Mouse (Mus musculus) kidney, adult 18-20 months (tissue): Measurements from ENCODE around the gene Irf2.
A peak's percentile ranks its signal among the peaks of the same experiment; 100 is the strongest.

Experiments used
- DNase-seq: peaks from one replicate; pipeline ENCODE4 v3.0.0; 2021

The Irf2 gene

DNA sequence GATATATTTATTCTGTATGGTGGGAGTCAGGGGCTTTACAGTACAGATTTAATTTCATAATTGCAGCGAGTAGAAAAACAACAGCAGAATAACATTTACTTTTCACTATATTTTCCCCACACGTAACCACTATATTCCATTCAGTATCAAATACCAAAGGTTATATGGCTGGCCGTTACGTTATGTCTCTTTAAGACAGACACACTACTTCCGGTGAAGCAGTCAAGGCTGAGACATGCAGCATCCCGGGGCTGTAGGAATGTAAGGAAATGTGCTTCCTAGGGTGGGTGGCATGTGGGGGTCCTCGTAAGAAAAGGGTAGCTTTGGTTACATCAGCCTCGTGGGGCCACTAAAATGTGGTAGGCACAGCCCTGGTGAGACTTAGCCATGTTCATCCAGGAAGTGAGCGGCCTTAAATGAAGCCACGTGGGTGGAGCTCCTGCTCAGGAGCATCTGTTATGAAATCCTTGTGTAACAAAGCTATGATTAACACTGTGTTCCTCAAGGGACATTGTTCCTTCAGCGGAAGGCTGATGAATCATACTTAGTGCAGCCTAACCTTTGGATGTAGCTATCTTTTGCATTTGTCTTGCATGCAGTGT is 71.6 kb downstream of the Irf2 start:
- DNase-seq, result no peak

DNA sequence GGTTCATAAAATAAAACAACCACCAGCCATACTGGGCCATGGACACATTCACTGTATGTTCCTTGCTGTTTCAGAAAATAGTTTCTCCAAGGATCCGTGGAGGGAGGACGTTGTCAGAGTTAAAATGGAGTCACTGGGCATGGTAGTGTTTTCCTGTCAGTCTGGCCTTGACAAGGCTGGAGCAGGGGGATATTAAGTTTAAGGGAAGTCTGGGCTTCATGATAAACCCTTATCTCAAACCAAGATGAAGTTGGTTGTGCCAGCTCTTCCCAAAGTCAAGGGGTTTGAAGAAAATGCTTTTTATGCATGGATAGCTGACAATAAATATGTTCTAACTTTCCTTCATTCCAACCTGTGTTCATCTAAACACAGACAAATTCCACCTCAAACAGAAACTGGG is 72.4 kb downstream of the Irf2 start:
- no peak for DNase-seq

DNA sequence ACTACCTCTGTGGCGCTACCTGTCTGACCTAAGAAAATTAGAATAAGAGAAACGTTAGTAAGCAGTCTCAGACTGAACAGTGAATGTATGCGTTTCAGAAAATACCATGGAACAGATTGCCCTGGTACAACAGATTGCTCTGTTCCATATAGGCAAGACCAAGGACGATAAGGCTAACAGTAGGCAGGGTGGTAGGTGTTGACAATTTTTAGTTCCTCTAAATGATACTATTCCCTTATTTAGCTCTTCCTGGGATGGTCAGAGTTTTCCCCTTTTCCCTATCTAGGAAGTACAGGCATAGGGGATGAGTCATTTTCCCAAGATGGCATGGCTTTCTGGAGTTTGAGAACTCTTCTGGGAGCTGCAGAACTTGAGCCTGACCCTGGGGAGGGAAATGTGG is 73.4 kb downstream of the Irf2 start:
- DNase-seq, result no peak

- no peak for DNase-seq
Observed at GRCm38 (mm10) chr8:46818106-46818989, 78.8 kb downstream of the Irf2 start.

- DNase-seq, result no peak
Observed at GRCm38 (mm10) chr8:46818990-46819288, 79.4 kb downstream of the Irf2 start.

DNA sequence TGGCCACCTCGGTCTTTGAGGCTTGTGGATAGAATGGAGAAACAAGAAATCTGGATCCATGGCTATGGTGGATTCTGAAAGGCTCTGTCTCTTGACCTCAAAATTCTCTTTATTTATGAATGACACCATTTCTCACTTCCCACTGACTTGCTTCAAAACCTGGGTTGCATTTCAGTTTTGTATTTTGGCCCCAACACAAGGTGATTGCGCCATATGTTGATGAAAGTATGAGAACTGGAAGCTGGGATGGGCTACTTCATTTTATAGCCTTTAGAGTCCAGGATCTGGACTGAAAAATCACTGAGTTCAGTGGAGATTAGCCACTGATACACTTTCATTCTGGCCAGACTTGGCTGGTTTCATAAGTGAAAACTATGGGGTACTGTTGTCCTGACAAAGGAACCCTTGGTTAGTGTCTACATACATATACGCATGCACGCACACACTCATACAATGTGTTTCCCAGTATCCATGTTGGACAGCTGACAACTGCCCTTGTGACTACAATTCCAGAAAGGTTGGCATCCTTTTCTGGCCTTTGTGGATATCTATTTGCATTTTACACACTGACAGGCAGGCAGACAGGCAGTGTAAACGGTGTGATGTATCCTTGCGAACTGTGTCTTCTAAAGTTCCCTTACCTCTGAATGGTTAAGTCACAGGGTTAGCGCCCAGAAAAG is 89.3 kb downstream of the Irf2 start:
- peak; percentile 45 for DNase-seq

- no peak for DNase-seq
Observed at GRCm38 (mm10) chr8:46829414-46830111, 90.0 kb downstream of the Irf2 start.

- DNase-seq, result peak; percentile 76
Observed at GRCm38 (mm10) chr8:46830112-46830855, 90.8 kb downstream of the Irf2 start.

DNA sequence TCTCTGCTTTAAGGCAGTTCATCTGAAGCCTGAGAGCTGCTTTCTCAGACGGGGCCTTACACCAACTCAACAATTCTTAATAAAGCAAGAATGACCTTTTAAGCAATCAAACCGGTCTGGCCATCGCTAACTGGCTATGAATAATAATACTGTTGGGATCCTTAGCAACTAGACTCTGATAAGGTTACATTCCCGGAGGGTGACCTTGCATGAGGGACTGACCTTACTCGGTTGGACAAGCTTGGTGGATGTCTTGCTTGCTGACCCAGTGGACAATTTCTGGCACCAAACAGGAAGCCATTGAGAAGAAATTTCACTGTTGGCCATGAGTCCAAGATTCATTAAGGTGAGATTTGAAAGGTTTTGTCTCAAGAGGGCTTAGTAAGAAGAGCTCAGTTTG is 92.4 kb downstream of the Irf2 start:
- DNase-seq, result no peak

GRCm38 (mm10) chr8:46832399-46832798 is 92.9 kb downstream of the Irf2 start:
- no peak for DNase-seq

- DNase-seq, result no peak
Observed at GRCm38 (mm10) chr8:46833763-46834162, 94.2 kb downstream of the Irf2 start.

GRCm38 (mm10) chr8:46834440-46834839 is 94.9 kb downstream of the Irf2 start:
- no peak for DNase-seq

DNA sequence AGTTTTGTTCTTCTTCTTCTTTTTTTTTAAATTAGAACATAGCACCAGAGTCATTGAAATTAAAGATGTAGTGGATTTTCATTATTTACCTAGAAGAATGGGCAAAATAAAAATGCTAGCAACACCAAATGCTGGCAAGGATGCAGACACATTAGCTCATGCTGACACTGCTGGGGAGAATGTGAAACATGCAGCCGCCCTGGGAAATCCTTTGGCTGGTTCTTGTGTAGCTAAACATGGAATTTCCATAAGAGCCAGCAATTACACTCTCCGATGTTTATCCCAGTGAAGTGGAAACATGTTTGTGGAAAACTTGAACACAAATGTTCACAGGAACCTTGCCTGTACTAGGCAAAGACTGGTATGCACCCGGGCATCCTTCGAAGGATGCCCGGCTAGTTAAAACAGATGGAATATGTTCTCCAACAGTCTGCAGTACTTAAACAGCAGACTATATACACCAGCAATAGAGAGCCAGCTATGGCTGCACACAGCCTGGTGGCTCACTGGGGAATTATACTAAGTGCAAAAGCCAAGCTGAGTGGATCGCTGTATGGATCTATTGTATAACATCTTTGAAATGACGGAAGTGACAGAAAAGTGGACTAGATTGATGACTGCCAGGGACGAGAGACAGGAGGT is 96.6 kb downstream of the Irf2 start:
- no peak for DNase-seq

DNA sequence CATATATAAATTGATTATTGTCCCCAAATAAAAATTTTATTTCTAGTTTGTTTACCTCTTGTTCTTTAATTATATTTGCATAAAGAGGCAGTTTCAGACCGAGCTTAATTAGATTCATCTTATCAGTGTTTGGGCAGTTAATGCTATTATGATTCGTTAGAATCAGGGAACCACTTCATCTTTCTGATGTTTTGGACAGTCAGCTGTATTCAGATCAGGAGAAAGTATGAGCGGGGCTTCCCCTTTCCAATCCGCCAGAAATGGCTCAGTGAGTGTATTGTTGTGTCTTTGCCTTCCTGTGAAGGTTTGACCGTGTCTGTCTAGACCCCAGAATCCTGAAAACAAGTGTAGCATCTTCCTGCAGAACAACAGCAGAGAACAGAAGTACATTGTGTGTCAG is 97.4 kb downstream of the Irf2 start:
- no peak for DNase-seq

DNA sequence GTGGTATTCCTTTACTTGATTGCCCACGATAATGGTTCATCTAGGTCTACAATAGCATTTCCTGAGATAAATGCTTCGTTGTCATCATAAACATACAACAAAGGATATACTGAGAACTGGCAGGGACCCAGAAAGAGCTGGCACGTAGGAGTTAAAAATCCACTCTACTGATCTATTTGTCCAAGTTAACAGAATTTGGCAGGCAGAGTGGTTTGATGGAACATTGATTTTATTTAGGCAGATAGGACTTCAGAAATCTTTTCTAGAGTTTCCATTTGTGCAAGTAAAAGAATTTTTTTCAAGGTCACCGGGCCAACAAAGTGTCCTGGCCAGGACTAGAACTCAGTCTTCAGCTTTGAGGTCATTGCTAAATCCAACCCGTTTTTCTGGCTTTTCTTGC is 98.5 kb downstream of the Irf2 start:
- no peak for DNase-seq

GRCm38 (mm10) chr8:46840390-46840789 is 100.9 kb downstream of the Irf2 start:
- DNase-seq, result no peak

DNA sequence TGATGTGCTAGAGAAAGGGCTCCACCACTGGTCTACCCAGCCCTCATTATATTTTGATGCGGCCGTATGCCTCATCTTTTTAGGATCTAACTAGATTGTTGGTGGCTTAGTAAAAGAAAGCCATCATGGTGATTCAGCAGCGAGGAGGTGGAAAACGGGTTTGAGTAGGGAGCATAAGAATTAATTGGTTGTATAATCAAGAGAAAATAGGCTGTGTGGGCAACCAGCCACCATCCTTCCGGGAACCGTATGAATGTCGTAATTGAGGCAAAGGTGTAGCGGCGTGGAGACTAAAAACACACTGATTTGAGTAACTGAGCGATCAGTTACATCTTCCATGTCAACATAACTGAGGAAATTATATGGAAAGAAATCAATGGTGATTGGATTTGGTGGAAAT is 101.3 kb downstream of the Irf2 start:
- DNase-seq, result no peak

- DNase-seq, result peak; percentile 80
Observed at GRCm38 (mm10) chr8:46842676-46843181, 103.2 kb downstream of the Irf2 start.

GRCm38 (mm10) chr8:46843855-46844254 is 104.3 kb downstream of the Irf2 start:
- peak; percentile 25 for DNase-seq

- no peak for DNase-seq
Observed at GRCm38 (mm10) chr8:46844371-46844973, 104.9 kb downstream of the Irf2 start.

GRCm38 (mm10) chr8:46844974-46845774 is 105.6 kb downstream of the Irf2 start:
- peak; percentile 57 for DNase-seq
